Mouse (Mus musculus): Measurements from ENCODE around the gene Dstyk.

DNA sequence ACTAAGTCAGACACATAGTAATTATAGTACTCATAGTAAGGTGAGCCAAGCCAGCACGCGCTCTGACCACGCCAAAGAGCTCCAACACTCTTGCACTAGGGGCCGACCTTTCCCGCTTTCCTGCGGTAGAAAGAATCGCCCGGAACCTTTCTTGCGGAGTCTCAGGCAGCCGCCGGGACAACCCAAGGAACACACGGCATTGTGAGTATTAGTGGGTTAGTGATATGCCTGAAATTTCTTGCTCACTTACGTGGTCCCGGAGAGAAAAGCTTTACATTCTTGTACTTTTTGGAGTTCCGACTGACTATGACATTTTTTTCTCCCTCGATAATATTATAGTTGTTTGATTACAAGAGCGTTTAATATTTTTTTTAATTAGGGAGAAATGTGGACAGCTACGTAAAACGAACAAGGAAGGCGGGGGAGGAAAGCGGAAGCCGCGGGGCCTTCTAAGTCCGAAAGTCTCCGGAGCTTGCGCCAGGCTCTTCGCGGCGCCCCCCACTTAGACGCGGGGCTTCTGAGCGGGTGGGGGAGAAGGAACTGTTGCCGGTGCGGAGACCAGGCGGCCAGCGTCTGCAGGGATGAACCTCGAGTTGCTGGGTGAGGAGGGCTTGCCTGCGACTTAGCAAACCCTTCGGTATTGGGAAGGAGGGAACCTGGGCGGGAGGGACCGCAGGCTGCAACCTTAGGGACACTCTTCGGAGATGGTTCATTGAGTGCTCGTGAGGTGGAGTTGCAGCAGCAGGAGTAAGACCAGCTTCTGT is 59.8 kb downstream of the Dstyk start, which contains the start of gene Rbbp5:
- TF ChIP-seq GATA1 (IDR thresholded peaks at IDR 0.05; ENCODE audit: low read length) = no peak
- TF ChIP-seq TAL1 (IDR thresholded peaks at IDR 0.05; ENCODE audit: low read length) = no peak

Measured in erythroblast, embryonic 14.5 days (primary cell).